Mouse (Mus musculus) heart, embryonic 15.5 days (tissue): ENCODE data around the gene C2cd6. TPM values are rescaled to one million over a fixed set of nuclear protein-coding genes. Genes with fewer than 3 reads are reported as not detected.

Experiments used
- ATAC-seq: fragments of 200-750 bp; cut with Nextera tagmentation; replicated peaks from 2 replicates; pipeline ENCODE4 v1.8.0; 2017; ENCODE audit warnings: low read depth, moderate TSS enrichment; ENCODE audit not compliant: insufficient number of reproducible peaks, insufficient read depth, low FRiP score
- H3K27ac ChIP-seq: fragments of 300-500 bp; sonication (generic); 2 replicates; pipeline ENCODE4 v1.5.1; 2015; ENCODE audit warnings: mild to moderate bottlenecking, inconsistent platforms
- H3K27me3 ChIP-seq: fragments of 300-500 bp; sonication (generic); 2 replicates; pipeline ENCODE4 v1.6.1; 2015; ENCODE audit warnings: inconsistent platforms
- H3K36me3 ChIP-seq: fragments of 300-500 bp; sonication (generic); 2 replicates; pipeline ENCODE4 v1.6.1; 2015; ENCODE audit warnings: mild to moderate bottlenecking, inconsistent platforms
- H3K4me1 ChIP-seq: fragments of 300-500 bp; sonication (generic); replicated peaks from 2 replicates; pipeline ENCODE4 v1.6.1; 2015; ENCODE audit warnings: inconsistent platforms
- H3K4me2 ChIP-seq: fragments of 300-500 bp; sonication (generic); 2 replicates; pipeline ENCODE4 v1.6.1; 2015; ENCODE audit warnings: inconsistent platforms, mild to moderate bottlenecking, moderate library complexity
- H3K4me3 ChIP-seq: fragments of 300-500 bp; sonication (generic); 2 replicates; pipeline ENCODE4 v1.5.1; 2015; ENCODE audit warnings: mild to moderate bottlenecking, inconsistent platforms
- H3K9ac ChIP-seq: fragments of 300-500 bp; sonication (generic); 2 replicates; pipeline ENCODE4 v1.6.1; 2015; ENCODE audit warnings: mild to moderate bottlenecking, inconsistent platforms
- H3K9me3 ChIP-seq: fragments of 300-500 bp; sonication (generic); replicated peaks from 2 replicates; pipeline ENCODE4 v1.6.1; 2016; ENCODE audit warnings: inconsistent platforms
- WGBS: fragments of 180-500 bp; shearing (Covaris S2); methylation state at CpG from one replicate; pipeline ENCODE4 v1.1.7; 2015; ENCODE audit warnings: mixed read lengths; 5-methylcytosine and 5-hydroxymethylcytosine counted together
- polyA plus RNA-seq: library from polyadenylated mRNA; unstranded; fragments of >200 nt; fragmentation: Nextera tagmentation; extraction: Ambion mirVana; gene quantifications from 2 replicates; pipeline ENCODE4 v1.2.1, GENCODE M21; 2015

C2cd6 gene
- not detected in 2 replicates for polyA plus RNA-seq

DNA sequence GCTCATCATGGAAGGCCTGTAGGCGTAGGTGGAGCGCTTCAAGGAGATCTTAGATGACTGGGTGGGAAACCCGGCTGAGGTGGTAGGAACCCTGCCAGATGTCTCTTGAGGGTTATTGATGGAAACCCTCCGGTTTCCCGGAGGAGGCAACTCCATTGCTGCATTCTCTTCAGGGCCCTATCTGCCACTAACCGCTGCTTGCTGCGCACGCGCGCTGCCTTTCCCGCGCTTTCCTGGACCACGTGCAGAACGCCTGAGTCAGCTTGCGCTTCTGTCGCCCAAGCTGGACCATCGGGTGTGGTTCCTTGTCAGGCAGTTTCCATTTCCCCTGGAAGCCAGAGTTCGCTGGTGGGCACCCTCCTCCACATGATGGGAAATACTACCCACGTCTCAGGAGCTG lies at the start of gene C2cd6:
C2cd6 (minus strand) TSS at position 196 of the 400 bp plus-strand sequence.
- no peaks in the 10 kb centered on the region for H3K36me3 ChIP-seq
- no peak for ATAC-seq
- no peak within 1 kb of the TSS for H3K4me3 ChIP-seq
- no peak within 1 kb of the TSS for H3K9ac ChIP-seq
- H3K9me3 ChIP-seq, result no peaks in the 10 kb centered on the region
- H3K4me2 ChIP-seq, result no peak within 1 kb of the TSS
- no peaks in the 10 kb centered on the region for H3K4me1 ChIP-seq
- WGBS, result 88% methylated on average over 19 of the region's 19 CpGs
- no peaks in the 10 kb centered on the region for H3K27me3 ChIP-seq
- H3K27ac ChIP-seq, result no peak within 1 kb of the TSS

- Histone ChIP-seq H3K4me3 (no peak overlapping the region), H3K27me3 (no peaks in the 10 kb centered on the region), H3K9me3 (no peaks in the 10 kb centered on the region), H3K4me1 (no peaks in the 10 kb centered on the region), H3K36me3 (no peaks in the 10 kb centered on the region), H3K27ac (no peak overlapping the region), H3K9ac (no peak overlapping the region), H3K4me2 (no peak overlapping the region)
- no peak for ATAC-seq
Measured at GRCm38 (mm10) chr1:59142809-59143208, 48.1 kb upstream of the C2cd6 start.

DNA sequence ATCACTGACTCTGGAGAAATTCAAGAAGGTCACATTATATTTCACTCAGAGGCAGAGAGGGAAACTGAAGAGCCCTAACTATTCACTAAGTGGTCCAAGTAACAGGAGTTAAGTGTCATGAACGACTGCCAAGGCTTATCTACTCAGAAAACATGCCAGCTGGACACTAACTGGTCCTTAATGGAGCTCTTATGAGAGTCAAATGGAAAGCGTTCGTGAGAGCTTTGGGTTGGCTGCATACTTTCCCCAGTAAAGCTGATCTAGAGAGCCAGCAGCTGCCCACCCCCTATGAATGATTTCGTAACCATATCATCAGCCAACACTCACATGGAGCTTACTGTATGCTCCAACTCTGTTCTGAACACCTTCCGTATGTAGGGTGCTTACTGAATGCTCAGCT lies 39.7 kb upstream of the C2cd6 start:
- WGBS, result 24% methylated on average over 5 of the region's 5 CpGs
- H3K27ac ChIP-seq, result no peak overlapping the region
- H3K27me3 ChIP-seq, result 0 out of 2 replicates have a peak, but pooled peaks cover 6% of the 10 kb centered on the region
- H3K4me2 ChIP-seq, result 0 out of 2 replicates have a peak overlapping the region, but pooled peaks have one; percentile 8
- H3K4me3 ChIP-seq, result no peak overlapping the region
- peaks cover 4% of the 10 kb centered on the region; the same call in 1 of the 2 replicates for H3K4me1 ChIP-seq
- peak; percentile 73 for ATAC-seq
- H3K9ac ChIP-seq, result no peak overlapping the region
- no peaks in the 10 kb centered on the region for H3K9me3 ChIP-seq
- H3K36me3 ChIP-seq, result no peaks in the 10 kb centered on the region

DNA sequence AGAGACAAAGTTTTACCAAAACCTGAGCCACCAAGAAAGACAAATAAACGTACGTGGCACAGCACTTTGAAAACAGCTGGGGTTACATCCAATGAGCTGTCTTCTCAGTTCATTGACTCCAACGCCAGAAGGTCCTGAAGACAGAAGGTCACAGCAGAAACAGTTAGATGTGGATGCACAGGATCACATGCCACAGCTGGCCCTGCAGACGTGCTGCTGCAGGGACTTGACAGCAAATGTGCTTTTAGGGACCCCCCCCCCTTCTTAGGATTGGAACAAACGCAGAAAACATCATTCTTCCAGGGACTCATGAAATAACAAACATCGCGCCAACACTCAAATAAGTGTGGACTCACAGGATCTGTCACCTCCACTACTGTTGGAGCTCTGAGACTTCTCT lies 34.2 kb upstream of the C2cd6 start:
- Histone ChIP-seq H3K4me2 (no peak overlapping the region), H3K4me3 (no peak overlapping the region)

GRCm38 (mm10) chr1:59125558-59125957 lies 30.9 kb upstream of the C2cd6 start:
- H3K4me2 ChIP-seq, result no peak overlapping the region
- 0 out of 2 replicates have a peak, but pooled peaks cover under 1% of the 10 kb centered on the region for H3K4me1 ChIP-seq
- H3K36me3 ChIP-seq, result no peaks in the 10 kb centered on the region
- no peaks in the 10 kb centered on the region for H3K9me3 ChIP-seq
- no peak overlapping the region for H3K4me3 ChIP-seq
- 0 out of 2 replicates have a peak, but pooled peaks cover 6% of the 10 kb centered on the region for H3K27me3 ChIP-seq
- 59% methylated on average over 5 of the region's 5 CpGs for WGBS
- no peak overlapping the region for H3K9ac ChIP-seq
- no peak for ATAC-seq
- H3K27ac ChIP-seq, result no peak overlapping the region

More for the DNA sequence above, 34.2 kb upstream of the C2cd6 start:
- Histone ChIP-seq H3K9ac (no peak overlapping the region), H3K9me3 (no peaks in the 10 kb centered on the region), H3K27ac (no peak overlapping the region), H3K36me3 (no peaks in the 10 kb centered on the region), H3K4me1 (peaks cover 1% of the 10 kb centered on the region; the same call in 1 of the 2 replicates), H3K27me3 (0 out of 2 replicates have a peak, but pooled peaks cover 6% of the 10 kb centered on the region)
- ATAC-seq, result no peak
- 63% methylated on average over 7 of the region's 7 CpGs for WGBS

GRCm38 (mm10) chr1:59119720-59120457 lies 25.2 kb upstream of the C2cd6 start, which contains the start of gene Tmem237:
Gene Tmem237, minus strand, starts transcription at chr1:59120408.
- H3K27me3 ChIP-seq, result no peaks in the 10 kb centered on the region
- no peaks in the 10 kb centered on the region for H3K36me3 ChIP-seq
- peak within 1 kb of the TSS; percentile 95 for H3K4me2 ChIP-seq
- no peaks in the 10 kb centered on the region for H3K9me3 ChIP-seq
- ATAC-seq, result peak; percentile 98
- H3K4me1 ChIP-seq, result peaks cover 5% of the 10 kb centered on the region
- under 1% methylated on average over 74 of the region's 74 CpGs for WGBS
- peak within 1 kb of the TSS; percentile 87 for H3K4me3 ChIP-seq
- H3K9ac ChIP-seq, result peak within 1 kb of the TSS; percentile 77
- peak within 1 kb of the TSS; percentile 75 for H3K27ac ChIP-seq

DNA sequence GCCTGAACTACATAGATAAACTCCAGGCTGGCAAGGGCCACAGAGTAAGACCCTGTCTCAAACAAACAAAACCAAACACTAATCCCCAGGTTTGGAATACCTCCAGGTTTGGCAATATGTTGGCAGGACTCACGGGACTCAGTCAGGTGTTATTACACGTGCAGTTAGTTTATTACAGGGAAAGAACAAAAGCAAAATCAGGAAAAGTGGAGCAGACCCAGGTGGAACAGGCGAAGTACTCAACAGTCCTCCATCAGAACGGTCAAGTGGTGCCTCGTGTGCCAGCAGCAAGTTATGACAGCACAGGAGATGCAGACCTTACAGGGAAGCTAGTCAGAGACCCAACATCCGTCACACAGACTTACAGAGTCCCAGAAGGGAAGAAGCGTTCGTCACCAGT lies 15.8 kb upstream of the C2cd6 start:
- ATAC-seq, result no peak
- 76% methylated on average over 8 of the region's 8 CpGs for WGBS
- no peaks in the 10 kb centered on the region; the same call in 1 of the 2 replicates for H3K36me3 ChIP-seq

DNA sequence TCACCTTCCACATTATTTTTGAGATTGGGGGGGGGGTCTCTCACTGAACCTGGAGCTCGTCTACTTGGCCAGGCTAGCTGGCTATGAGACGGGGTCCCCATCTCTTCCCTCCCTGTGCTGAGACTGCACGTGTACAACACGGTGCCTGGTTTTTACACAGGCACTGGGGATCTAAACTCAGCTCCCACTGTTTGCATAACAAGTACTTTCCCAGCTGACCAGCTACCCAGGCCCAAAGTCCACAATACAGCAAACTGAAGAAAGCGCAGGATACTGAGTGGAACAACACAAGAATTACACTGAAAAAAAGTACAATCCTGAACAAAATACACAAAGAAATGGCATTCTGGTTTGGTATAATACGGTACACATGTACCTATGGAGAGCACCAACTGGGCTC lies 7.4 kb upstream of the C2cd6 start:
- H3K9me3 ChIP-seq, result no peaks in the 10 kb centered on the region
- WGBS, result 91% methylated on average over 6 of the region's 6 CpGs
- H3K4me3 ChIP-seq, result no peak overlapping the region
- H3K27me3 ChIP-seq, result no peaks in the 10 kb centered on the region
- H3K4me2 ChIP-seq, result no peak overlapping the region
- H3K27ac ChIP-seq, result no peak overlapping the region
- no peak for ATAC-seq
- H3K9ac ChIP-seq, result no peak overlapping the region
- no peaks in the 10 kb centered on the region for H3K36me3 ChIP-seq
- no peaks in the 10 kb centered on the region for H3K4me1 ChIP-seq

More for the DNA sequence above, 15.8 kb upstream of the C2cd6 start:
- Histone ChIP-seq H3K9me3 (no peaks in the 10 kb centered on the region), H3K9ac (no peak overlapping the region), H3K4me2 (no peak overlapping the region), H3K27me3 (no peaks in the 10 kb centered on the region), H3K4me1 (no peaks in the 10 kb centered on the region), H3K27ac (no peak overlapping the region), H3K4me3 (no peak overlapping the region)

DNA sequence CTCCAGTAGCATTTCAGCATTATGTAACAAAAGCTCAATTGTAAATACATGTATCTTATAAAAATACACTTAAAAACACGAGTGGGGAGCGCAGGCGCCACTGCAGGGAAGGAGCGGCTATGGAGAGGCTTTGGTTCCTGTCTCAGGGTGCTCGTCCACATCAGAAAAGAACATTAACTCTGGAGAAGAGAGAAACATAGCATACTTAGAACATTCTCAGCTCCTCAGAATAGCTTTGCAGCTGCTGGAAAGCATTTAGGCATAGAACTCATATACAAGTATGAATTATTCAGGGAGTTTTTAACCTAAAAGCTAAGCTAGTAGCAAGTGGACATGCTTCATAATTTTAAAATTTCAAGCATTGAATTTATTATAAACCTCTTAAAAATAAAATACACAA lies 6.3 kb upstream of the C2cd6 start:
- Histone ChIP-seq H3K9me3 (no peaks in the 10 kb centered on the region), H3K4me2 (no peak overlapping the region), H3K9ac (no peak overlapping the region), H3K4me1 (no peaks in the 10 kb centered on the region), H3K27me3 (no peaks in the 10 kb centered on the region), H3K27ac (no peak overlapping the region), H3K4me3 (no peak overlapping the region), H3K36me3 (no peaks in the 10 kb centered on the region)
- WGBS, result 89% methylated on average over 5 of the region's 5 CpGs
- no peak for ATAC-seq

GRCm38 (mm10) chr1:59070867-59071266 lies 23.8 kb downstream of the C2cd6 start:
- no peak for ATAC-seq
- H3K4me2 ChIP-seq, result no peak overlapping the region
- H3K4me3 ChIP-seq, result no peak overlapping the region
- H3K27me3 ChIP-seq, result no peaks in the 10 kb centered on the region
- WGBS, result 25% methylated on average over 3 of the region's 3 CpGs
- no peak overlapping the region for H3K9ac ChIP-seq
- H3K4me1 ChIP-seq, result no peaks in the 10 kb centered on the region
- no peak overlapping the region for H3K27ac ChIP-seq
- H3K9me3 ChIP-seq, result no peaks in the 10 kb centered on the region
- H3K36me3 ChIP-seq, result no peaks in the 10 kb centered on the region

GRCm38 (mm10) chr1:59067976-59068375 lies 26.7 kb downstream of the C2cd6 start:
- Histone ChIP-seq H3K27ac (no peak overlapping the region), H3K9me3 (no peaks in the 10 kb centered on the region), H3K4me1 (no peaks in the 10 kb centered on the region), H3K4me3 (no peak overlapping the region), H3K9ac (no peak overlapping the region), H3K27me3 (no peaks in the 10 kb centered on the region), H3K4me2 (no peak overlapping the region), H3K36me3 (no peaks in the 10 kb centered on the region)
- ATAC-seq, result no peak
- WGBS, result 7% methylated on average over 3 of the region's 3 CpGs

GRCm38 (mm10) chr1:59063697-59064096 lies 31.0 kb downstream of the C2cd6 start:
- no peak overlapping the region for H3K9ac ChIP-seq
- H3K9me3 ChIP-seq, result no peaks in the 10 kb centered on the region
- H3K4me1 ChIP-seq, result no peaks in the 10 kb centered on the region
- no peaks in the 10 kb centered on the region for H3K36me3 ChIP-seq
- no peak overlapping the region for H3K4me3 ChIP-seq
- 44% methylated on average over 3 of the region's 3 CpGs for WGBS
- H3K27me3 ChIP-seq, result no peaks in the 10 kb centered on the region
- no peak for ATAC-seq
- H3K27ac ChIP-seq, result no peak overlapping the region
- no peak overlapping the region for H3K4me2 ChIP-seq
